Mouse (Mus musculus) cerebellum, adult 11-12 months (tissue): ENCODE measurements at regions not wholly inside any gene's neighbourhood (a gene's known extent, or its start where the extent isn't known, plus 50 kb on each side); places are given as distances from the start of the nearest gene placed in this dataset.
A peak's percentile ranks its signal among the peaks of the same experiment; 100 is the strongest.

Experiments used
- DNase-seq: peaks from one replicate; pipeline ENCODE4 v3.0.0; 2022

DNA sequence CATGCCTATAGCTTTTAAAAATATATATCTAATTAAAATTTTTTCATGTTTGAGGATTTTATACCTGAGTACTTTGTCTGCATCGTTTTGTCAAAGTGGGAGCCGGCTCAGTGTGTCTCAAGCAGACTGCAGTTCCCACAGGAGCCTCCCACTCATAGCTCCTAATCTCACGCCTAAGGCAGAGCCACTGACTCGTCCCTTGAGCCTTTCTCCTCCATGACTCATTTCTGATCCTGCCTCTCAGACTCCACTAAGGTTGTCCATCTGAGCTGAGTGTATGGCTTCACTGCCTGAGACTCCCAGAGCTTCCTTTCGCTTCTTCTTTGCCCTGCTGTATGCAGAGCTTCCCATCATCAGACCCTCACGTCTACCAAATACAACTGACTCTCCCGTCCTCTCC, 98.8 kb downstream of the Efnb2 start:
- DNase-seq: no peak

DNA sequence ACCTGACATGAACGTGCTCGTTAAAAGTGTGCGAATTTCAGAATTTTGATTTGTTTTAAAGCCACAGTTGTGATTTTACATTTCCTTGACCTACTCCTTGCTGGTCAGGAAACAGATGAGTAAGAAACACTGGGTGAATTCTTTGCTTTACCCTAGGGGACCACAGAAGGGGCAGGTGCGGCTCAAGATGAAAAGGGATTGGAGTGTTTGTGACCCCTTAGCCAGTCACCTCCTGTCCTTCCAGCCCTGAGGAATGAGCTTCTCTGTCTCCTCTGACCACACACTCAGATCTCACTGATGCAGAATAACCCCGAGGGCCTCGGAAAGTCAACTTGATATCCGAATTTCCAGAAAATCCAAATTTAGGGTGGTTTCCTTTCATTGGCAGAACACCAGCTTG, 103.0 kb downstream of the Efnb2 start:
- no peak for DNase-seq

- no peak for DNase-seq
These were observed 104.9 kb downstream of the Efnb2 start for GRCm38 (mm10) chr8:8556152-8556551.

DNA sequence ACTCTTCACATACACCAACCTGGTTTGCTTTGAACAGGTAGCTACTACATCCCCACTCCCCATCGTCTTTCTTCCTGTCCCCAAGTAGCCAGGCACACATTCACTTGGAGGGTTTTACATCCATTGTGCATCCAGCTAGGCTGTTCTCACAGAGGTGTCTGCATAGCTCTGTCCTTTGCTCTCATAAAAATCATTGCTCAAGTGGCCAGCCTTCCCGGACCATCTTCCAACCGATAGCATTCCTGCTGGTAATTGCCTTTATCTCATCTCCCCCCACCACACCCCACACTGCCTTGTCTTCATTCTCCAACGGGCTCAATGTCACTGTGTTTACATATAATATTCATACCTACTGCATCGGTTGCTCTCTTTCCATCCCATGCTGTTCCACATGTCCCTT, 106.4 kb downstream of the Efnb2 start:
- no peak for DNase-seq

DNA sequence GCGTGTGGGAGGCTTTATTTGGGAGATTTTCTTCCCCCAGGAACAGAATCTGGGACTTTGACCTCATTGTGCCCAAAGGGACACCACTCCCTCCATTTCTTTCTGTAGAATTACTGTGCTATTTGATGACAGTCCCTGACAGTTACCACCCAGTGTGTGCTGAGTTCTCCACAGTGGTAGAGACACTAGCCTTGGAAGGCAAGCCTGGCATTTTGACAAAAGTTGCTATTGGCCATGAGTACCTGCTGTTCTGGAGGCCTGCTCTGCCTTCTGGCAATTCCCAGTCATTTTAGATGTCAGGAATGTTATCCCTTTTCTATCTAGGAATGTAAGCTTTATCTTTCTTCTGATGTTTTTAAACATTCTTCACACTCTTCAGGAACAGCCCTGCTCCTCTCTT, 108.3 kb downstream of the Efnb2 start:
- DNase-seq: peak; percentile 77

DNA sequence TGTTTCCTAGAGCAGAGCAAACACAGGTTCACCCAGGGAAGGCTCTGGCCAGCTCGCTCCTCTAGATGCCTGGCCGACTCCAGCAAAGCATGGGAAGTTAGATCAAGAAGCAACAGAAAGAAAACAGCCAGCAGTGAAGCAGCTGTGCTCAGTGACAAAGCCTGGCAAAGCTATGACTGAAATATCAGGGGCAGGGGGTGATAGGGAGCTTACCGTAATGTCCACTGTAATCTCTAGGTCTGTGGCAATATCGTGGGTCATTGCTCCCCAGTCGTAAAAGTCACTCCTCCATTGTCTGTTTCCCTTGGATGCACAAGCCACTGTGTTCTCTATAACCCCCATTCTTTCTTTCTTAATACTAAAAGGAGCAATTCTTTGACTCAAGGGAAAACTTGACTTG, 124.4 kb downstream of the Efnb2 start:
- DNase-seq: no peak

GRCm38 (mm10) chr8:8534787-8535186, 126.3 kb downstream of the Efnb2 start:
- no peak for DNase-seq

DNA sequence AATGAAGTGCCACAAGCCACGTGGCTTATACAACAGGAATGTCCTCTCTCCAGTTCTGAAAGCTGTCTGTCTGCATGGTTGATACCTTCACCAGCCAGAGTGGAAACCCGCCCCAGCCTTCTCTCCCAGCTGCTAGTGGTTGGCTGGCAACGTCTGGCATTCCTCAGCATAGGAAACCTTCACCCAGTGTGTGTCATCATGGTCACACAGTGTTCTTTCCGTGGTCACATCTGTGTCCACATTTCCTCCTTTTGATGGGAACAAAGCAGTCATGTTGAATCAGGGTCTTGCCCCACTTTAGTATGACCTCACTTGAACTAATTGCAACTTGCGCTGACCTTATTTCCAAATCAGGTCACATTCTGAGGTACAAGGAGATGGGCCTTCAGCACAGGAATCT, 128.1 kb downstream of the Efnb2 start:
- no peak for DNase-seq

- no peak for DNase-seq
These were observed 130.5 kb downstream of the Efnb2 start for GRCm38 (mm10) chr8:8530540-8530939.

DNA sequence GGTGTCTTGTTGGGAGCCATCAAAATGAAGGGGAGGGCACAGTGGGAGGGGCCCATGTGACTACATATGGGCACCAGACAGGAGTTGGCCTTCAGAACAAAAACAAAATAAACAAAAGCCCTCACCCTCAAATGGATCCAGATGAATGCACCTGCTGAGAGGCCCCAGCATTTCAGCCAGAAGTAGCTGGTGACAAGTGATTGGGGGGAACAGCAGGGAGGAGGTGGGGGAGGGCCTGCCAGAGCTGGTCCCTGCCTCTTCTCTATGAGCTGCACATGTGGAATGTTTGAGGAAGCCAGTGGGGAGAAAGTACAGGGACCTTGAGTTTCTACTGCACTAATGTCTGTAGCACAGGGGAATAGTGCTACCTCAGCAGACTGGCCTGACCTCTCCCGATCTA, 139.5 kb downstream of the Efnb2 start:
- DNase-seq: no peak

DNA sequence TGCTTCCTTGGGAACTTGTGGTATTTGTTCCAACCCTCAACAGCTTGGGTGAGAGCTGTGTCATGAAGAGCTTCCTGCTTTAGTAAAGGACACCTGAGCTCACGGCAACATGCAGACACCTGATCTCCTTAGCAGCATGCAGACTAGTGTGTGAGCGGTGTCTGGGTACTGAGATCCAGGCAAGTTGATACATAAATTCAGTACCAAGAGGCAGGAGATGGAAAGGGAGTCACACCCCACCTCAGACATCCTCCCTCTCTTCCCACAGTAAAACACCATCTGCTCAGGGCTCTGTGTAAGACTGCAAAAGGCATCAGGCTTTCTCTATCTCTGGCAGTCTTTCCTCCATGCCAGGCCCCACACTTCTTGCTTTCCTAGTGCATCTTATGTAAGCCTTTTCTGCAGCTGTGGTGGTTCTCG, 141.3 kb downstream of the Efnb2 start:
- DNase-seq: no peak

- DNase-seq: no peak
These were observed 143.4 kb downstream of the Efnb2 start for GRCm38 (mm10) chr8:8517599-8517998.

DNA sequence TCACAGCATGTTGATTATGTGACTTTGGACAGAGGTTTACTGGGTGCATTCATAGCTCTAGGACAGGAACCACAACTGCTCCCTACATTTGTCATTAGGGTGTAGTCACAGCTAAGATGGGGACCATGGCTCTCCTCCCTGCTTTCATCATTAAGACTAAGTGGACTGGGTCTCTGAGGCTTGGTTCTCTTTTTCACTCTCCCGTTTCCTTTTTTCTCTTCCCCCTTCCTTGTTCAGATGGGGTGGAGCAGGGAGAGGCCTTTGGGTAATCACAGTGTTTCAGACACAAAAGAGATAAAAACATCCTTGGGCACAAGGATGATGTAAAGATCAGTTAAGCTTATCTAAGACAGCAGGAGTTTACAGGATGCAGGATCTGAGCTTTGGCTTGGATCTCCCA, 144.8 kb downstream of the Efnb2 start:
- DNase-seq: no peak

DNA sequence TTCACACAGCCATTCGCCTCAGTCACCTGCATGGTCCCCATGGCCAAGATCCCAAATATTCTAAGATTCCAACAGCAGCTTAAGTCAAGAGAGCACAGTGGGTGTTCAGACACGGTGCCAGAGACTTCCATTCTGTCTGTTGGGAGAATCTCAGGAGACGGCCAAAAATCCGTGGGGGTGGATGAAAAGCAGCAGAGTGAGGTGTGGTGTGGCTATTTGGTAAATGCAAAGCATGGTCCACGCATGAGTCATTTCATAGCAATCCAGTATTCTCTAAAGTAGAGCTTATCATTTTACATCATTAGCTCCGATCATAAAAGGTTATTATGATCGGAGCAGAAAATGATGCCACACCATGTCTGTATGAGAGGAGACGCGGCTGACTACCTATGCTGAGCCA, 161.1 kb downstream of the Efnb2 start:
- no peak for DNase-seq

DNA sequence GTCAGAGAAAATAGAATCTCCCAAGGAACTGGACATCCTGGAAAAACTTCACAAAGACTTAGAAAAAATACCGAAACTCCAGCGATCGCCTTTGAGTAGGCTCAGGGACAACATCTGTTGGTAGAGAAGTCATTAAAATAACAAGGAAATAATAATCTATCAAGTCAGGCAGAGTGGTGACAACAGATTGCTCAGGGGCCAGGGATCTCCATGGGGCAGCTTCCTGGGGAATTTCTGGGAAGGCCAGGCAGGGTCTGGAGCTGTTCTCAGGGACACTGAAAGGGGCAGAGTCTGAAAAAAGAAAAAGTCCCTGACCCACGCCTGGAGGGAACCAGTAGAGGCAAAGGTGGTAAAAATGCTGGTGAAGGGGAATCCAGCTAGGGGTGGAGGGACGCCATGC, 162.3 kb downstream of the Efnb2 start:
- DNase-seq: no peak

DNA sequence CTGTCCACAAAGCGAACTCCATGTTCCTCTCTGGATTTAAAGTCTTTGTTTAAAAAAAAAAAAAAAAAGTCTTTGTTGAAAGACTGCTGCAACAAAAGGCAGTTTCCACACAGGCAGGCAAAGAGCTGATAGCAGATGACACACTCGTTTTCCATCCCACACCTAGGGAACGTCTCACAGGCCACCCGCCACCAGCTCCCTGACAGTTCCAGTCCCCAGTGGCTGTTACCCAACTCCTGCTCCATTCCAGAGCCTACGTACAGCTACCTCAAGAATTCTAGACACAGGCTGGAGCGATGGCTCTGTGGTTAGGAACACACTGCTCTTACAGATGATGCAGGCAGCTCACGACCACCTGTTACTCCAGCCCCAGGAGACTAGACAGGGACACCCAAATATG, 165.6 kb downstream of the Efnb2 start:
- DNase-seq: no peak

DNA sequence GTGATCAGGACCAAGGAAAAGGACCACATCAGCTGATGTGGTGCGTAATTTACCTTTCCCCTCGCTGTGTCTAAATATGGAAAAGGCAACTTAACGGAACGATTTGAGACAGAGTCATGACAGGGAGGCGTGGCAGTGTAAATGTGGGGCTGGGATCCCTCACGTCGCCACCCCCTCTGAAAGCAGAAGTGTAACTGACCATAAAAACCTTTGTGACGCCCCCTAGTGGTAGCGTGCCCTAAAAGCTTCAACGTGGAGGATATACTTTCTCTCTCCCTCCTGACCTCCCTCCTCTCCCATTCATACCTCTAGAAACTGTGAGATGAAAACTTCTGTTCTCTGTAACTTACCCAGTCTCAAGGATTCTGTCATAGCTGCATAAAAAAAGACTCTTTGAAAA, 166.8 kb downstream of the Efnb2 start:
- no peak for DNase-seq

GRCm38 (mm10) chr8:8491908-8492307, 169.1 kb downstream of the Efnb2 start:
- no peak for DNase-seq

DNA sequence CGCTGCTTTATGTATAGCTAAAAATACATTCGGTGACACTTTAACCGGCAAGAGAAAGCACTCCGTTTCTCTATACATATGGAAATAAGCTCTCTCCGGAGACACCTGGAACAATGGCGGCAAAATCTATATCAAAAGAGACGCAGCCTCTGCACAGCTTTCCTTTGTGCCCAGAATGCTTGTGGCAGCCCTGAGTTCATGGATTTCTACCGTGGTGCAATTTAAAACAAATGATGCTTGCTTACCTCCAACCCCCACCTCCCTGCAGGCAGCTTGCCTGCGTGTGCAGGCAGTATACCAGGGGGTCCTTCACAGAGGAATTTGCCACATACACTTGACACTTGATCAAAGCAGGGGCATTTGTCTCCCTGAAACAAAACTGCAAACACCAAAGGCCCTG, 171.3 kb downstream of the Efnb2 start:
- no peak for DNase-seq

DNA sequence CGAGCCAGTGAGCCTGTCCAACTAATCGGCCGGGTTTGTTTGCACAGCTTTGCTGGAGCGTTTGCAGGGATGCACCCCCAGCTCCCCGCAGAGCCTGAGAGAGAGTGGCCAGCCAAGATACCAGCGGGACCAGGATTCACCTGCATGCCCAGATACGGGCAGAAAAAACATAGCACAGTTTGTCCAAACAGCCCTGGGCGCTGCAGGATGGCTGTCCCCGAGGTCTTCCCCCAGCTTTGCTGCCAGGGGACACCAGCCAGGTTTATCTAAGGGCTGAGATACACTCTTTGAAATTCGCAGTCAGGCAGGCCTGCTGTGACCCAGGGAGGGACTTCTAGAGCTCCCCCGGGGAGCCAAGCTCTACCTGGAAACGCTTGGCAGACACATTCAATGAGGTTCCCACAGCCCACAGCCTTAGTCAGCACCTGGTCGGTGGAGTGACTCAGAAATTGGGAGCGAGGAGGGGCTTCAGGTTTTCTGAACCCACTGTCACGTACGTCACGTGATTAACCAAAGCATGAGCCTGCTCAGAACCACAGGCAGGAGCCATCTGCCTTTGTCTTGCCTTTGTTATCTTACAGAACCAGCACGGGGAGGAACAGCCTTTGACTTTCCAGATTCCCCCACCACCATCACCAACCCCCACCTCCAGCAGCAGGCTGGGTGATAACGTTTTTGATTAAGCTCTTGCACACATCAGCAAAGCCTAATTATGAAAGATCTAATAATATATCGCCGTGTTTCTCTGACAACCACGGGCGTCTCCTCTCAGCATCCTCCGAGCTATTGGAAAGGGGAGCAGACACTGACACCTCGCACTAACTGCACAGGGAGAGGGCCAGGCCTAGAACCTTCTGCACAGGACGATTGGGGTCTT, 172.1 kb downstream of the Efnb2 start:
- DNase-seq: peak; percentile 96

- DNase-seq: no peak
These were observed 172.8 kb downstream of the Efnb2 start for GRCm38 (mm10) chr8:8488191-8488694.

GRCm38 (mm10) chr8:8487706-8488105, 173.3 kb downstream of the Efnb2 start:
- no peak for DNase-seq

DNA sequence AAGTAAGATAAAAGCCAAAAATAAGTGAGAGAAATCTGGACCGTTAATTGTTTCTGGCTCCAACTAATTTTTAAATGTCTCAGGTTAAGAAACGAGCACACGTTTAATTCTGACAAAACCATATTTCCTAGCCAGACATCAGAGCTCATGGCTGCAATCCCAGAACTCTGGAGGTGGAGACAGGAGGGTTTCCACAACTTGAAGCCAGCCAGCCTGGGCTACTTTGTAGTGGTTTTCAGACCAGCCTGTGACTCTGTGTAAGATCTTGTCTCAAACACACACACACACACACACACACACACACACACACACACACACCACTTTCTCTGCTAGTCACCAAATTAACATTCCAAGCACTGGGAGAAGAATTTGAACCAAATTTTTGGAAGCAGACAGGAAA, 174.2 kb downstream of the Efnb2 start:
- DNase-seq: no peak

DNA sequence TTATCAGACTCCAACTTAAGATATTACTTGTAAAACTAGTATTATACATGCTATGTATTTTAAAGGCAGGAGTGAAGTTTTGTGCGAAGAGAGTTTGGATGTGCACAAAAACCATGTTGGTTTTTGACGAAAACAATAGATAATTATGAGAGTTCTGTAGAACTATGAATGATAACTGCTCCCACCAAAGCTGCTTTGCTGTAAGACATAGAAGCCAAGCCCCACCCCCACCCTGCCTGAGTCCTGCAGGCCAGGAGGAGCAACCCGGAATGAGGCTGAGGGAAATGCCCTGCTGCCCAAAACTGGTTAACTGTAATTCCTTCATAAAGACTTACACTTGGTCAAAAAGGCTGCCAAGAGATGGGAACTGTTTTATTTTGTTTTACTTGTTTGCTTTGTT, 175.8 kb downstream of the Efnb2 start:
- no peak for DNase-seq

- DNase-seq: no peak
These were observed 176.5 kb downstream of the Efnb2 start for GRCm38 (mm10) chr8:8484546-8484945.
